In genomic region chr2:144740577-144740997, GRCm38 (mm10) we compare ENCODE assay signal across 12 mouse cellular contexts.
DNase-seq lines count a peak whose midpoint lies in the region; ATAC-seq and TF ChIP-seq lines count a peak whose summit lies in the region.
"Had no signal": no experiment of that assay in that cellular context is flagged by ENCODE, and none has a peak within 500 bp of the region (broad histone marks: within the 10 kb centered on the region; RNA-seq: fewer than 3 reads in every experiment).

No protein-coding gene starts in this region.

- peak; percentile 51 to 59 for DNase-seq in cerebellum, adult 18-20 months
- no peak for DNase-seq in cerebellum, adult 11-12 months
- peak; percentile 25 to 47 for DNase-seq in urinary bladder, postnatal 36 days (ENCODE audit: low spot score in 2 of 2)
- DNase-seq in urinary bladder, postnatal 4 days (ENCODE audit: low spot score in 2 of 2) = no peak
- DNase-seq in limb, embryonic 14.5 days (ENCODE audit: low spot score) = peak; percentile 52
- no peak for DNase-seq in liver, postnatal 0 days
- DNase-seq in right cerebral cortex, postnatal 14 days = no peak
- DNase-seq: B cell, adult 2 months; right cerebral cortex, postnatal 25 days had no signal

- H3K9ac ChIP-seq in limb, embryonic 14.5 days (ENCODE audit: low read depth, low read length, severe bottlenecking) = no peak overlapping the region
- H3K9ac ChIP-seq in liver, postnatal 0 days (replicated peaks) = no peak overlapping the region
- H3K9ac ChIP-seq: liver, embryonic 14.5 days had no signal

- WGBS in limb, embryonic 14.5 days = 12% methylated on average over 6 of the region's 6 CpGs
- 82% methylated on average over 6 of the region's 6 CpGs for WGBS in liver, postnatal 0 days (ENCODE audit: insufficient replicate concordance)

- no peak overlapping the region for H3K4me2 ChIP-seq in limb, embryonic 14.5 days (replicated peaks; ENCODE audit: low read depth, low read length, severe bottlenecking)
- H3K4me2 ChIP-seq in liver, postnatal 0 days (ENCODE audit: low read depth, low read length) = no peak overlapping the region

- TF ChIP-seq POLR2A in limb, embryonic 14.5 days (IDR thresholded peaks at IDR 0.05; ENCODE audit: borderline replicate concordance, extremely low read depth, insufficient read depth, insufficient read length) = no peak

- no peaks in the 10 kb centered on the region for H3K9me3 ChIP-seq in limb, embryonic 14.5 days (ENCODE audit: control insufficient read depth, low read length)
- H3K9me3 ChIP-seq in liver, postnatal 0 days (ENCODE audit: low read length) = no peaks in the 10 kb centered on the region

- TF ChIP-seq CTCF in liver, postnatal 0 days (IDR thresholded peaks at IDR 0.05; ENCODE audit: low read depth) = no peak

- peak; percentile 58 for ATAC-seq in limb, embryonic 14.5 days (ENCODE audit: low FRiP score, low read depth)
- no peak for ATAC-seq in liver, postnatal 0 days
- no peak for ATAC-seq in granulocyte monocyte progenitor cell, adult 5-6 weeks (replicated peaks; ENCODE audit: poor library complexity, severe bottlenecking)

- no peak overlapping the region for H3K4me3 ChIP-seq in limb, embryonic 14.5 days (replicated peaks; ENCODE audit: low read length)
- H3K4me3 ChIP-seq in liver, postnatal 0 days (ENCODE audit: low read depth, low read length) = no peak overlapping the region
- H3K4me3 ChIP-seq: myocyte had no signal

- H3K27ac ChIP-seq in limb, embryonic 14.5 days (replicated peaks; ENCODE audit: low read depth, low read length) = 0 out of 2 replicates have a peak overlapping the region, but pooled peaks have one; percentile 3
- H3K27ac ChIP-seq in liver, postnatal 0 days (ENCODE audit: low read depth) = no peak overlapping the region
- H3K27ac ChIP-seq: liver, embryonic 14.5 days had no signal

- no peaks in the 10 kb centered on the region for H3K27me3 ChIP-seq in limb, embryonic 14.5 days (ENCODE audit: control insufficient read depth, insufficient read depth, low read length)
- no peaks in the 10 kb centered on the region for H3K27me3 ChIP-seq in liver, postnatal 0 days (ENCODE audit: insufficient read depth, low read length)

- no peaks in the 10 kb centered on the region for H3K36me3 ChIP-seq in limb, embryonic 14.5 days (ENCODE audit: control insufficient read depth, insufficient read depth, low read length)
- no peaks in the 10 kb centered on the region for H3K36me3 ChIP-seq in liver, postnatal 0 days (replicated peaks; ENCODE audit: insufficient read depth, low read length)

- no peak for TF ChIP-seq EP300 in liver, postnatal 0 days (IDR thresholded peaks at IDR 0.05; ENCODE audit: low read depth)

- peaks cover 38% of the 10 kb centered on the region for H3K4me1 ChIP-seq in limb, embryonic 14.5 days (ENCODE audit: control insufficient read depth, insufficient read depth, low read length)
- no peaks in the 10 kb centered on the region for H3K4me1 ChIP-seq in liver, postnatal 0 days (ENCODE audit: insufficient read depth)

Comparison
In these comparisons a context has a peak if more than half of its experiments do, and no peak if none do; other contexts are left out.
1. DNase-seq: peak in cerebellum, adult 18-20 months (2 of 2), urinary bladder, postnatal 36 days (2 of 2) and limb, embryonic 14.5 days (single experiment); none in cerebellum, adult 11-12 months (single experiment), urinary bladder, postnatal 4 days (0 of 2), liver, postnatal 0 days (single experiment) and right cerebral cortex, postnatal 14 days (single experiment).